Mouse (Mus musculus) kidney, postnatal 10 days (tissue): ENCODE measurements around the gene Cbwd1.

ENCODE experiments used
- DNase-seq: peaks from one replicate; pipeline ENCODE4 v3.0.0; 2021; ENCODE audit warnings: mixed read lengths

The Cbwd1 gene

GRCm38 (mm10) chr19:24961172-24961962, at the start of gene Cbwd1:
Gene Cbwd1, minus strand, starts transcription at chr19:24961610.
- DNase-seq = peak; percentile 99

GRCm38 (mm10) chr19:25008509-25008908, 47.1 kb upstream of the Cbwd1 start:
- no peak for DNase-seq

- DNase-seq = no peak
Measured at GRCm38 (mm10) chr19:25006686-25007085, 45.3 kb upstream of the Cbwd1 start.

- DNase-seq = peak; percentile 30
Measured at GRCm38 (mm10) chr19:25003810-25004209, 42.4 kb upstream of the Cbwd1 start.

GRCm38 (mm10) chr19:25002828-25003227, 41.4 kb upstream of the Cbwd1 start:
- DNase-seq = no peak

- DNase-seq = no peak
Measured at GRCm38 (mm10) chr19:25002032-25002431, 40.6 kb upstream of the Cbwd1 start.

- DNase-seq = no peak
Measured at GRCm38 (mm10) chr19:25000153-25000552, 38.7 kb upstream of the Cbwd1 start.

GRCm38 (mm10) chr19:24999201-24999886, 37.9 kb upstream of the Cbwd1 start, which contains the start of gene Dock8:
Gene Dock8, plus strand, starts transcription at chr19:24999534.
- peak; percentile 81 for DNase-seq

- DNase-seq = no peak
Measured at GRCm38 (mm10) chr19:24998561-24998960, 37.2 kb upstream of the Cbwd1 start.

- no peak for DNase-seq
Measured at GRCm38 (mm10) chr19:24996815-24997704, 35.6 kb upstream of the Cbwd1 start.

GRCm38 (mm10) chr19:24994900-24995299, 33.5 kb upstream of the Cbwd1 start:
- DNase-seq = no peak

- peak; percentile 29 for DNase-seq
Measured at GRCm38 (mm10) chr19:24993526-24993925, 32.1 kb upstream of the Cbwd1 start.

- no peak for DNase-seq
Measured at GRCm38 (mm10) chr19:24990138-24990822, 28.9 kb upstream of the Cbwd1 start.

- peak; percentile 37 for DNase-seq
Measured at GRCm38 (mm10) chr19:24988831-24989230, 27.4 kb upstream of the Cbwd1 start.

GRCm38 (mm10) chr19:24987355-24987754, 25.9 kb upstream of the Cbwd1 start:
- DNase-seq = no peak

GRCm38 (mm10) chr19:24985045-24985444, 23.6 kb upstream of the Cbwd1 start:
- DNase-seq = no peak

- DNase-seq = no peak
Measured at GRCm38 (mm10) chr19:24983857-24984498, 22.6 kb upstream of the Cbwd1 start.

GRCm38 (mm10) chr19:24983050-24983449, 21.6 kb upstream of the Cbwd1 start:
- DNase-seq = no peak

- DNase-seq = peak; percentile 44
Measured at GRCm38 (mm10) chr19:24981294-24981693, 19.9 kb upstream of the Cbwd1 start.

- DNase-seq = no peak
Measured at GRCm38 (mm10) chr19:24978852-24979842, 17.7 kb upstream of the Cbwd1 start.

- peak; percentile 71 for DNase-seq
Measured at GRCm38 (mm10) chr19:24977991-24978390, 16.6 kb upstream of the Cbwd1 start.
